Mouse (Mus musculus): ENCODE results near the gene Rab1b.
"Not testable (repeated sequence)": the region's sequence is repeated elsewhere in the genome, so short reads cannot be mapped to it uniquely, and the experiment has no call there.

The Rab1b gene

GRCm38 (mm10) chr19:5106731-5107191, at the start of gene Rab1b:
Gene Rab1b (minus strand): TSS chr19:5107072.
- peak; percentile 99 for DNase-seq (ENCODE audit: low read depth, low spot score)

- no peak for DNase-seq (ENCODE audit: low read depth, low spot score)
Measured at GRCm38 (mm10) chr19:5152261-5152660, 45.4 kb upstream of the Rab1b start.

GRCm38 (mm10) chr19:5151741-5152140, 44.9 kb upstream of the Rab1b start:
- no peak for DNase-seq (ENCODE audit: low read depth, low spot score)

- peak; percentile 77 for DNase-seq (ENCODE audit: low read depth, low spot score)
Measured at GRCm38 (mm10) chr19:5151331-5151730, 44.5 kb upstream of the Rab1b start.

- no peak for DNase-seq (ENCODE audit: low read depth, low spot score)
Measured at GRCm38 (mm10) chr19:5150358-5150757, 43.5 kb upstream of the Rab1b start.

GRCm38 (mm10) chr19:5149041-5149440, 42.2 kb upstream of the Rab1b start:
- not testable (repeated sequence) for DNase-seq (ENCODE audit: low read depth, low spot score)

GRCm38 (mm10) chr19:5139640-5140039, 32.8 kb upstream of the Rab1b start:
- peak; percentile 53 for DNase-seq (ENCODE audit: low read depth, low spot score)

- no peak for DNase-seq (ENCODE audit: low read depth, low spot score)
Measured at GRCm38 (mm10) chr19:5131237-5131636, 24.4 kb upstream of the Rab1b start.

GRCm38 (mm10) chr19:5129770-5130169, 22.9 kb upstream of the Rab1b start:
- peak; percentile 40 for DNase-seq (ENCODE audit: low read depth, low spot score)

- no peak for DNase-seq (ENCODE audit: low read depth, low spot score)
Measured at GRCm38 (mm10) chr19:5124055-5124614, 17.3 kb upstream of the Rab1b start.

- DNase-seq (ENCODE audit: low read depth, low spot score): no peak
Measured at GRCm38 (mm10) chr19:5123241-5123640, 16.4 kb upstream of the Rab1b start.

- DNase-seq (ENCODE audit: low read depth, low spot score): no peak
Measured at GRCm38 (mm10) chr19:5122492-5122891, 15.6 kb upstream of the Rab1b start.

GRCm38 (mm10) chr19:5118384-5118698, 11.5 kb upstream of the Rab1b start, which contains the start of gene Klc2:
Gene Klc2 (minus strand): TSS chr19:5118560.
- DNase-seq (ENCODE audit: low read depth, low spot score): no peak

GRCm38 (mm10) chr19:5117494-5118383, 10.9 kb upstream of the Rab1b start:
- DNase-seq (ENCODE audit: low read depth, low spot score): peak; percentile 92

GRCm38 (mm10) chr19:5113783-5114182, 6.9 kb upstream of the Rab1b start:
- no peak for DNase-seq (ENCODE audit: low read depth, low spot score)

GRCm38 (mm10) chr19:5109659-5110453, 3.0 kb upstream of the Rab1b start:
- peak; percentile 46 for DNase-seq (ENCODE audit: low read depth, low spot score)

- DNase-seq (ENCODE audit: low read depth, low spot score): no peak
Measured at GRCm38 (mm10) chr19:5108702-5109101, 1.8 kb upstream of the Rab1b start.

GRCm38 (mm10) chr19:5108271-5108575, 1.4 kb upstream of the Rab1b start:
- DNase-seq (ENCODE audit: low read depth, low spot score): no peak

- no peak for DNase-seq (ENCODE audit: low read depth, low spot score)
Measured at GRCm38 (mm10) chr19:5107556-5108270, 841 bp upstream of the Rab1b start.

GRCm38 (mm10) chr19:5106074-5106473, 798 bp downstream of the Rab1b start:
- no peak for DNase-seq (ENCODE audit: low read depth, low spot score)

- peak; percentile 53 for DNase-seq (ENCODE audit: low read depth, low spot score)
Measured at GRCm38 (mm10) chr19:5098363-5099143, 8.3 kb downstream of the Rab1b start, which contains the start of gene Cnih2. Gene Cnih2 (minus strand): TSS chr19:5098521.
